Mouse (Mus musculus): ENCODE data around the gene Kdf1. TPM values are rescaled to one million over a fixed set of nuclear protein-coding genes. Genes with fewer than 3 reads are reported as not detected.

Gene Kdf1
- polyA plus RNA-seq (2014; fragmentation: Nextera tagmentation; extraction: Ambion mirVana): 11.6 and 12.6 TPM in 2 replicates

GRCm38 (mm10) chr4:133518601-133519368 is at the start of gene Kdf1:
Kdf1 (plus strand) TSS chr4:133518963.
- ATAC-seq (ENCODE audit: low read depth) (peak; percentile 90), DNase-seq (ENCODE audit: low spot score) (peak; percentile 66)
- Histone ChIP-seq H3K27me3 (replicated peaks; ENCODE audit: control insufficient read depth, insufficient read depth, low read length) (peaks cover 34% of the 10 kb centered on the region), H3K9ac (ENCODE audit: low read depth, low read length) (peak within 1 kb of the TSS; percentile 70), H3K4me1 (ENCODE audit: control insufficient read depth, insufficient read depth, low read length) (no peaks in the 10 kb centered on the region), H3K9me3 (ENCODE audit: control insufficient read depth, low read length) (no peaks in the 10 kb centered on the region), H3K4me2 (ENCODE audit: low read depth, low read length) (peak within 1 kb of the TSS; percentile 58), H3K27ac (replicated peaks; ENCODE audit: low read depth, low read length) (no peak within 1 kb of the TSS), H3K36me3 (ENCODE audit: control insufficient read depth, insufficient read depth, low read length) (no peaks in the 10 kb centered on the region), H3K4me3 (ENCODE audit: low read depth, low read length) (peak within 1 kb of the TSS; percentile 52)
- 6% methylated on average over 12 of the region's 69 CpGs for WGBS

DNA sequence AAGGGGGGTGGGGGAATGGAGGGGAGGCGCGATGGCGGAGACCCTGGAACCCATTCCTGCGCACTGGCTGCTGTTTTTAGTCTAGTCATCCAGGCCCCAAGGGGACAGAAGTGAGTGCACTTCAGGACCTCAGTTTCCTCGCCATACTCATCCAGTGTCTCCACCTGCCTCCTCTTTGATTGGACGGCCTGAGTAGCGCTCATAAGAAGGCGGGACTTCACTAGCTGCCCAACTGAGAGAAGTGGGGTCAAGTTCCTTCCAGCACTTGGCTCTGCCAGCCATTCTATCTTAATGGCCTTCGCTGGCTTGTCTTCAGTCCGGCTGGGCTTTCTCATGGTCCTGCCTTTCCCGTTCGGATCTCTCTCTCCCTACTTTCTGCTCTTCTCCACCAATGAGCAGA is 49.6 kb upstream of the Kdf1 start:
- DNase-seq (ENCODE audit: low spot score) (peak; percentile 30), ATAC-seq (ENCODE audit: low read depth) (no peak)
- no peak overlapping the region for H3K27ac ChIP-seq (replicated peaks; ENCODE audit: low read depth, low read length)
- H3K4me1 ChIP-seq (ENCODE audit: control insufficient read depth, insufficient read depth, low read length): peaks cover 9% of the 10 kb centered on the region
- H3K4me3 ChIP-seq (ENCODE audit: low read depth, low read length): 0 out of 2 replicates have a peak overlapping the region, but pooled peaks have one; percentile 51
- 23% methylated on average over 12 of the region's 12 CpGs for WGBS
- H3K27me3 ChIP-seq (replicated peaks; ENCODE audit: control insufficient read depth, insufficient read depth, low read length): 0 out of 2 replicates have a peak, but pooled peaks cover 3% of the 10 kb centered on the region
- peak overlapping the region; percentile 91 for H3K4me2 ChIP-seq (ENCODE audit: low read depth, low read length)
- peaks cover 8% of the 10 kb centered on the region; the same call in 1 of the 2 replicates for H3K9me3 ChIP-seq (ENCODE audit: control insufficient read depth, low read length)
- H3K36me3 ChIP-seq (ENCODE audit: control insufficient read depth, insufficient read depth, low read length): no peaks in the 10 kb centered on the region
- H3K9ac ChIP-seq (ENCODE audit: low read depth, low read length): no peak overlapping the region

DNA sequence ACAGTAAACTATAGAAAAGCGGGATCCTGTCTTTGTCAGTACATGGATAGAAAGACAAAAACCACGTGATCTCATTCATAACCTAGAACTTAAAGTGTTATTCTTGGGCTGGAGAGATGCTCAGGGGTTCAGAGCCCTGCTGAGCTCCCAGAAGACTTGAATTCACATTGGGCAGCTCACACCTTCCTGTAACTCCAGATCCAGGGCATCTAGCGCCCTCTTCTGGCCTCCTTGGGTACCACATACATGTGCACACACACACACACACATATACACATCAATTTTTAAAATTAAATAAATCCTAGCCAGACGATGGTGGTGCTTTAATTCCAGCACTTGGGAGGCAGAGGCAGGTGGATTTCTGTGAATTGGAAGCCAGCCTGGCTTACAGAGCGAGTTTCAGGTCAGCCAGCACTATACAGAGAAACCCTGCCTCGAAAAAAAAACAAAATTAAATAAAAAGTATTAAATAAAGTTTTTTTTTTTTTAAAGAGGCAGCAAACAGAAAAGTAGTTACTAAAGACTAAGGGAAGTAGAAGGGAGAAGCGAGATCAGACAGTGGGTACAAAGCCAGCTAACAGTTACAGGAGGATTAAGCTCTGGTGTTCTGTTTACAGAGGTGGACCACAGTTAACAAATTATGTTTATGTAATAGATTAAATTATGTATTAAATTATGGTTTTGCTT is 47.5 kb upstream of the Kdf1 start:
- peaks cover 9% of the 10 kb centered on the region for H3K4me1 ChIP-seq (ENCODE audit: control insufficient read depth, insufficient read depth, low read length)
- no peaks in the 10 kb centered on the region for H3K36me3 ChIP-seq (ENCODE audit: control insufficient read depth, insufficient read depth, low read length)
- DNase-seq (ENCODE audit: low spot score): no peak

DNA sequence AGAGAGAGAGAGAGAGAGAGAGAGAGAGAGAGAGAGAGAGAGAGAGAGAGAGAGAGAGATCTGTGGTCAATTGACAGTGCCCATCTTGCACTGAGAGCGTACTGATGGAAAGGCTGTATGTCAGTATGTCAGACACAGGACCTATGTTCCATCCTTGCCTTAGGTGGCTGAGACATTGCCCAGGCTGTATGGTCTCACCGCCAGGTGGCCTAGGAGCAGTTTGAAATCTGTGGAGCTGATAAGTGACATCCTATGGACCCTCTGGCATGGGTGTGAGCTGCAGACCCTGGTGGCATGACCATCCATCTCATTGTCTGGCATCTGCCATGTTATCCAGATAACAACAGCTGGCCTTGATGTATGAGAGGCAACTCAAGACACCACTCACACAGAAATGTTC is 44.9 kb upstream of the Kdf1 start:
- H3K9ac ChIP-seq (ENCODE audit: low read depth, low read length): no peak overlapping the region
- peaks cover 2% of the 10 kb centered on the region; the same call in 1 of the 2 replicates for H3K4me1 ChIP-seq (ENCODE audit: control insufficient read depth, insufficient read depth, low read length)
- WGBS: 63% methylated on average over 2 of the region's 2 CpGs
- no peak overlapping the region for H3K27ac ChIP-seq (replicated peaks; ENCODE audit: low read depth, low read length)
- H3K27me3 ChIP-seq (replicated peaks; ENCODE audit: control insufficient read depth, insufficient read depth, low read length): 0 out of 2 replicates have a peak, but pooled peaks cover under 1% of the 10 kb centered on the region
- H3K9me3 ChIP-seq (ENCODE audit: control insufficient read depth, low read length): peaks cover 8% of the 10 kb centered on the region; the same call in 1 of the 2 replicates
- DNase-seq (ENCODE audit: low spot score) (no peak), ATAC-seq (ENCODE audit: low read depth) (no peak)
- H3K4me3 ChIP-seq (ENCODE audit: low read depth, low read length): no peak overlapping the region
- no peak overlapping the region for H3K4me2 ChIP-seq (ENCODE audit: low read depth, low read length)
- no peaks in the 10 kb centered on the region for H3K36me3 ChIP-seq (ENCODE audit: control insufficient read depth, insufficient read depth, low read length)

More for the DNA sequence above, 47.5 kb upstream of the Kdf1 start:
- 82% methylated on average over 7 of the region's 7 CpGs for WGBS
- H3K4me3 ChIP-seq (ENCODE audit: low read depth, low read length): no peak overlapping the region
- no peak for ATAC-seq (ENCODE audit: low read depth)
- 0 out of 2 replicates have a peak, but pooled peaks cover 3% of the 10 kb centered on the region for H3K27me3 ChIP-seq (replicated peaks; ENCODE audit: control insufficient read depth, insufficient read depth, low read length)
- no peak overlapping the region for H3K4me2 ChIP-seq (ENCODE audit: low read depth, low read length)
- H3K9ac ChIP-seq (ENCODE audit: low read depth, low read length): no peak overlapping the region
- H3K27ac ChIP-seq (replicated peaks; ENCODE audit: low read depth, low read length): no peak overlapping the region
- H3K9me3 ChIP-seq (ENCODE audit: control insufficient read depth, low read length): peaks cover 8% of the 10 kb centered on the region; the same call in 1 of the 2 replicates

DNA sequence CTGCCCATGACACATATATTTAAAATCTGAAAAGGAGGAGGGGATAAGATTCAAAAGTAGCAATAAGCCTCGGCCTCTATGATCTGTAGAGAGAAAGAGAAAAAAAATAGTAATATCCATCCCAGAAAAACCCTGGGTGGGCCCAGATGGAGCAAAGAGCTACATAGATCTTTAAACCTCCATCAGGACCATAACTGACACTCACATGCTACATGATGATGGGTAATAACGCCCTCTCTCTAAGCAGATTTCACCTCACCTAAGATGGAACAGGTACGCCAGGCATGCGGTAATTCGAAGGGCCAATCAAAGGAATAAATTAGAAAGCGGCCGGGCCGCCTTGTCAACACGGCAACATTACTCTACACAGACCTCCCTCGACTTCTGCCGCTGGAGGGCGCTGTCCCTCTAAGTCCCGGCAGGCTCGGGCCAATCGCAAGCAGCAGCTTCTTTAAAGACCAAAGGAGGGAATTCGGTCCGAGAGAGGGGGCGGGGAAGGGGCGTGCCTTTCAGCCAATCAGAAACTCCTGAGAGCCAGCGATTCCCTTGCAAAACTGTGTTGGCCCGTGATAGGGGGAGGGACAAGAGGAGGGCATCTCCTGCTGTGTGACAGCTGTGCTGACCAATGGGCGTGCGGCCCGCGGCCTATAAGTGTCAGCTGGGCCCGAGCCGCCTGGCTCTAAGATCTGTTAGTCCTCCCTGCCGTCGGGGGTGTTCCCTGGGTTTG is 39.1 kb upstream of the Kdf1 start, which contains the start of gene Tent5b:
Gene Tent5b (plus strand): TSS at position 675 of the 727 bp plus-strand sequence.
- Histone ChIP-seq H3K27ac (replicated peaks; ENCODE audit: low read depth, low read length) (no peak within 1 kb of the TSS), H3K27me3 (replicated peaks; ENCODE audit: control insufficient read depth, insufficient read depth, low read length) (peaks cover 16% of the 10 kb centered on the region), H3K9ac (ENCODE audit: low read depth, low read length) (peak within 1 kb of the TSS; percentile 40), H3K4me3 (ENCODE audit: low read depth, low read length) (peak within 1 kb of the TSS; percentile 47), H3K36me3 (ENCODE audit: control insufficient read depth, insufficient read depth, low read length) (no peaks in the 10 kb centered on the region), H3K9me3 (ENCODE audit: control insufficient read depth, low read length) (no peaks in the 10 kb centered on the region), H3K4me2 (ENCODE audit: low read depth, low read length) (peak within 1 kb of the TSS; percentile 63), H3K4me1 (ENCODE audit: control insufficient read depth, insufficient read depth, low read length) (peaks cover 15% of the 10 kb centered on the region)
- DNase-seq (ENCODE audit: low spot score) (peak; percentile 99), ATAC-seq (ENCODE audit: low read depth) (peak; percentile 99)
- 4% methylated on average over 21 of the region's 29 CpGs for WGBS

- peak overlapping the region; percentile 40 for H3K9ac ChIP-seq (ENCODE audit: low read depth, low read length)
- H3K9me3 ChIP-seq (ENCODE audit: control insufficient read depth, low read length): no peaks in the 10 kb centered on the region
- peak; percentile 20 for ATAC-seq (ENCODE audit: low read depth)
- no peak for DNase-seq (ENCODE audit: low spot score)
- no peak overlapping the region for H3K27ac ChIP-seq (replicated peaks; ENCODE audit: low read depth, low read length)
- H3K4me2 ChIP-seq (ENCODE audit: low read depth, low read length): peak overlapping the region; percentile 63
- H3K4me1 ChIP-seq (ENCODE audit: control insufficient read depth, insufficient read depth, low read length): peaks cover 15% of the 10 kb centered on the region
- no peaks in the 10 kb centered on the region for H3K36me3 ChIP-seq (ENCODE audit: control insufficient read depth, insufficient read depth, low read length)
- peak overlapping the region; percentile 47 for H3K4me3 ChIP-seq (ENCODE audit: low read depth, low read length)
- WGBS: 0% methylated on average over 19 of the region's 34 CpGs
- peaks cover 16% of the 10 kb centered on the region for H3K27me3 ChIP-seq (replicated peaks; ENCODE audit: control insufficient read depth, insufficient read depth, low read length)
Observed at GRCm38 (mm10) chr4:133480185-133480537, 38.6 kb upstream of the Kdf1 start.

GRCm38 (mm10) chr4:133480754-133481153 is 38.0 kb upstream of the Kdf1 start:
- Histone ChIP-seq H3K9me3 (ENCODE audit: control insufficient read depth, low read length) (no peaks in the 10 kb centered on the region), H3K4me1 (ENCODE audit: control insufficient read depth, insufficient read depth, low read length) (peaks cover 15% of the 10 kb centered on the region), H3K4me2 (ENCODE audit: low read depth, low read length) (peak overlapping the region; percentile 63), H3K36me3 (ENCODE audit: control insufficient read depth, insufficient read depth, low read length) (no peaks in the 10 kb centered on the region), H3K4me3 (ENCODE audit: low read depth, low read length) (no peak overlapping the region; the same call in 1 of the 2 replicates), H3K9ac (ENCODE audit: low read depth, low read length) (no peak overlapping the region), H3K27ac (replicated peaks; ENCODE audit: low read depth, low read length) (no peak overlapping the region), H3K27me3 (replicated peaks; ENCODE audit: control insufficient read depth, insufficient read depth, low read length) (peaks cover 16% of the 10 kb centered on the region)
- WGBS: 29% methylated on average over 6 of the region's 6 CpGs
- DNase-seq (ENCODE audit: low spot score) (no peak), ATAC-seq (ENCODE audit: low read depth) (no peak)

GRCm38 (mm10) chr4:133481488-133481887 is 37.3 kb upstream of the Kdf1 start:
- Histone ChIP-seq H3K9ac (ENCODE audit: low read depth, low read length) (no peak overlapping the region), H3K27ac (replicated peaks; ENCODE audit: low read depth, low read length) (no peak overlapping the region), H3K27me3 (replicated peaks; ENCODE audit: control insufficient read depth, insufficient read depth, low read length) (peaks cover 16% of the 10 kb centered on the region), H3K4me2 (ENCODE audit: low read depth, low read length) (no peak overlapping the region), H3K36me3 (ENCODE audit: control insufficient read depth, insufficient read depth, low read length) (no peaks in the 10 kb centered on the region), H3K9me3 (ENCODE audit: control insufficient read depth, low read length) (no peaks in the 10 kb centered on the region), H3K4me1 (ENCODE audit: control insufficient read depth, insufficient read depth, low read length) (peaks cover 15% of the 10 kb centered on the region), H3K4me3 (ENCODE audit: low read depth, low read length) (no peak overlapping the region)
- DNase-seq (ENCODE audit: low spot score) (no peak), ATAC-seq (ENCODE audit: low read depth) (no peak)
- WGBS: 16% methylated on average over 4 of the region's 4 CpGs
